Mouse (Mus musculus) G1E (cell line): Measurements from ENCODE around the gene Sarm1.

ENCODE experiments used
- CTCF ChIP-seq: IDR thresholded peaks from 2 replicates; pipeline ENCODE4 v1.5.1; 2012; ENCODE audit warnings: low read depth, low read length, inconsistent platforms, mixed read lengths
- GATA1 ChIP-seq: IDR thresholded peaks from 2 replicates; pipeline ENCODE4 v1.6.1; 2012; ENCODE audit warnings: borderline replicate concordance, low read length, inconsistent platforms, mixed read lengths
- GATA2 ChIP-seq: IDR thresholded peaks from 2 replicates; pipeline ENCODE4 v1.6.1; 2012; ENCODE audit warnings: low read depth, low read length, inconsistent platforms, borderline replicate concordance
- POLR2AphosphoS5 ChIP-seq: IDR thresholded peaks from 2 replicates; pipeline ENCODE4 v1.6.1; 2012; ENCODE audit warnings: low read depth, low read length, inconsistent platforms; ENCODE audit not compliant: insufficient replicate concordance
- TAL1 ChIP-seq: conservative IDR thresholded peaks from 2 replicates; pipeline ENCODE4 v1.6.1; 2012; ENCODE audit warnings: low read depth, low read length, inconsistent platforms, mixed read lengths

DNA sequence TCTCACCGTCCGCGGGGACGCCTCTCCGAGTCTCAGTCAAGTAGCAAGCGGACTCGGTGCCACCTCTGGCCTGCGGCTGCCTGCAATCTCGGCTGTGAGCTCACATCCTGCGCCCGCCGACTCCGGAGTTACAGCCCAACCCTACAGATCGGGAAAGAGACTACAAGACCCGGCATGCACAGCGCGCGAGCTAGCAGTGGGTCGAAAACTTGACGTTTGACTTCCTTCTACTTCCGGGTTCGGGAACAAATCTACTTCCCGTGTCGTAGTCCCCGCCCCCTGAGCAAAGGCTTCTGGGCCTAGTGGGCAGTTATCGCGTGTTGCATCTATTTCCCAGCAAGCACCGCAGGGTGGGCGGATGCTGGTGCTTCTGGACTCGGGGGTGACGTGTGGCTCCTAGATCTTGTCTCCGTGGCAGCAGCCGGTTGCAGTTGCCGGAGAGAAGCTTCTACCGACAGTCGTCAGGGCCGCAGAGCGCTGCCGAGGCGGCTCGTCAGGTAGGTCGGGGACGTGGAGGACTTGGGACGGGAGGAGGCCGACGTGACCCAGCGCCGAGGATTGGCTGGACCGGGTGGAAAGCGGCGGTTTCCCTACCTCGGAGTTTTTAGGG is 38.6 kb upstream of the Sarm1 start, which contains the start of the genes Tnfaip1 and Ift20:
- TF ChIP-seq GATA1 (no peak), CTCF (no peak), POLR2AphosphoS5 (no peak), TAL1 (no peak), GATA2 (peak; percentile 38; the same call in 1 of the 2 replicates)
